Mouse (Mus musculus): ENCODE results near the gene Hps6.

GRCm38 (mm10) chr19:46028747-46029320 lies 25.5 kb downstream of the Hps6 start:
- no peak for TF ChIP-seq EP300 (IDR thresholded peaks at IDR 0.05; ENCODE audit: low read depth)
- TF ChIP-seq CTCF (IDR thresholded peaks at IDR 0.05; ENCODE audit: low read depth), result no peak; the same call in 1 of the 2 replicates

Measured in heart, postnatal 0 days (tissue).